Mouse (Mus musculus): ENCODE measurements at regions not wholly inside any gene's neighbourhood (a gene's known extent, or its start where the extent isn't known, plus 50 kb on each side); places are given as distances from the start of the nearest gene placed in this dataset.

DNA sequence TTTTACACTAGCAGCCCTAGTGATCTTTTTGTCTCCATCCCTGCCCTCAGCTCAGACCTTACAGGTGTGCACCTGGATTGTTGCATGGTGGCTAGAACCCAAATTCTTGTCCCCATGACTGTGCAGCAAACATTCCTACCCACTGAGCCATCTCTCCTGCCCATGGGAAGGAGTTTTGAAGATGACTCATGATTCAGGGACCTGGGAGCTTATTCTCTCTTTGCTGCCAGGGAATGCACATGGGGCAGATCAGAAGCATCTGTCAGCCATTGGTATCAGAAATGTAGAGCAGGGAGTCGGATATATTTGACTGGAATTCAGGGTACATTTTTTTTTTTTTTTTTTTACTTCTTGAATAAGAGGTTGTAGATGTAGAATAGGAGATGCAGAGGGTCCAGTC lies 154.0 kb downstream of the 4930564D02Rik start:
- no peak for TF ChIP-seq GATA1 (IDR thresholded peaks at IDR 0.05; ENCODE audit: borderline replicate concordance, low read length)
- TF ChIP-seq FLI1 (IDR thresholded peaks at IDR 0.05; ENCODE audit: low read length): no peak

Measured in megakaryocyte, embryonic 14.5 days (primary cell).